Mouse (Mus musculus) forebrain, embryonic 11.5 days (tissue): ENCODE data around the gene Elmod3. TPM values are rescaled to one million over a fixed set of nuclear protein-coding genes. Genes with fewer than 3 reads are reported as not detected.
A peak's percentile ranks its signal among the peaks of the same experiment; 100 is the strongest.

Experiments used
- ATAC-seq: fragments of 200-750 bp; cut with Nextera tagmentation; replicated peaks from 2 replicates; pipeline ENCODE4 v1.8.0; 2017; ENCODE audit warnings: moderate TSS enrichment; ENCODE audit not compliant: low FRiP score
- DNase-seq: peaks from one replicate; pipeline ENCODE4 v3.0.0-alpha.2; 2017; ENCODE audit warnings: low spot score
- H3K27ac ChIP-seq: fragments of 300-500 bp; sonication (generic); 2 replicates; pipeline ENCODE4 v1.5.1; 2014; ENCODE audit warnings: low read depth, low read length
- H3K27me3 ChIP-seq: fragments of 300-500 bp; sonication (generic); 2 replicates; pipeline ENCODE4 v1.6.1; 2014; ENCODE audit warnings: mild to moderate bottlenecking, low read length, mixed read lengths; ENCODE audit not compliant: control insufficient read depth, insufficient read depth
- H3K36me3 ChIP-seq: fragments of 300-500 bp; sonication (generic); 2 replicates; pipeline ENCODE4 v1.6.1; 2014; ENCODE audit warnings: mild to moderate bottlenecking, low read length, moderate library complexity, mixed read lengths; ENCODE audit not compliant: control insufficient read depth, insufficient read depth
- H3K4me1 ChIP-seq: fragments of 300-500 bp; sonication (generic); replicated peaks from 2 replicates; pipeline ENCODE4 v1.6.1; 2014; ENCODE audit warnings: low read length, mixed read lengths; ENCODE audit not compliant: control insufficient read depth, insufficient read depth
- H3K4me2 ChIP-seq: fragments of 300-500 bp; sonication (generic); 2 replicates; pipeline ENCODE4 v1.6.1; 2014; ENCODE audit warnings: low read depth, mild to moderate bottlenecking, low read length, moderate library complexity, mixed read lengths; ENCODE audit not compliant: severe bottlenecking
- H3K4me3 ChIP-seq: fragments of 300-500 bp; sonication (generic); 2 replicates; pipeline ENCODE4 v1.5.1; 2014; ENCODE audit warnings: low read depth, low read length
- H3K9ac ChIP-seq: fragments of 300-500 bp; sonication (generic); 2 replicates; pipeline ENCODE4 v1.6.1; 2014; ENCODE audit warnings: low read length
- H3K9me3 ChIP-seq: fragments of 300-500 bp; sonication (generic); 2 replicates; pipeline ENCODE4 v1.6.1; 2016; ENCODE audit warnings: low read length, mixed read lengths; ENCODE audit not compliant: control insufficient read depth
- WGBS: fragments of 180-500 bp; shearing (Covaris S2); extraction: QIAGEN DNeasy Blood & Tissue Kit; methylation state at CpG from one replicate; pipeline ENCODE4 v1.1.7; 2014; 5-methylcytosine and 5-hydroxymethylcytosine counted together
- polyA plus RNA-seq: library from polyadenylated mRNA; unstranded; fragments of >200 nt; fragmentation: Nextera tagmentation; extraction: Ambion mirVana; gene quantifications from 2 replicates; pipeline ENCODE4 v1.2.1, GENCODE M21; 2014

The Elmod3 gene
- polyA plus RNA-seq, 1 experiment from 2014 or later, result 15.8 TPM

- no peaks in the 10 kb centered on the region for H3K36me3 ChIP-seq
- ATAC-seq (peak; percentile 87), DNase-seq (peak; percentile 77)
- H3K9ac ChIP-seq, result peak overlapping the region; percentile 60
- H3K27me3 ChIP-seq, result no peaks in the 10 kb centered on the region
- no peaks in the 10 kb centered on the region for H3K9me3 ChIP-seq
- peak overlapping the region; percentile 66 for H3K4me2 ChIP-seq
- peak overlapping the region; percentile 42; the same call in 1 of the 2 replicates for H3K27ac ChIP-seq
- 19% methylated on average over 27 of the region's 27 CpGs for WGBS
- no peaks in the 10 kb centered on the region; the same call in 1 of the 2 replicates for H3K4me1 ChIP-seq
- H3K4me3 ChIP-seq, result peak overlapping the region; percentile 18
These were observed 45.8 kb downstream of the Elmod3 start for GRCm38 (mm10) chr6:72552171-72553078.

GRCm38 (mm10) chr6:72550503-72551100 lies 47.6 kb downstream of the Elmod3 start:
- Histone ChIP-seq H3K27ac (no peak overlapping the region), H3K36me3 (no peaks in the 10 kb centered on the region)

GRCm38 (mm10) chr6:72550025-72550424 lies 48.2 kb downstream of the Elmod3 start:
- Histone ChIP-seq H3K9ac (no peak overlapping the region), H3K4me3 (no peak overlapping the region), H3K27ac (no peak overlapping the region), H3K9me3 (no peaks in the 10 kb centered on the region), H3K36me3 (no peaks in the 10 kb centered on the region), H3K4me1 (no peaks in the 10 kb centered on the region; the same call in 1 of the 2 replicates), H3K27me3 (no peaks in the 10 kb centered on the region), H3K4me2 (no peak overlapping the region)
- ATAC-seq (no peak), DNase-seq (no peak)
- 59% methylated on average over 6 of the region's 6 CpGs for WGBS

More at GRCm38 (mm10) chr6:72550503-72551100, 47.6 kb downstream of the Elmod3 start:
- H3K4me1 ChIP-seq, result no peaks in the 10 kb centered on the region; the same call in 1 of the 2 replicates
- 83% methylated on average over 10 of the region's 10 CpGs for WGBS
- H3K27me3 ChIP-seq, result no peaks in the 10 kb centered on the region
- H3K9ac ChIP-seq, result no peak overlapping the region
- no peak for ATAC-seq
- no peak overlapping the region for H3K4me2 ChIP-seq
- no peak overlapping the region for H3K4me3 ChIP-seq
- DNase-seq, result no peak
- H3K9me3 ChIP-seq, result no peaks in the 10 kb centered on the region

GRCm38 (mm10) chr6:72549041-72549580 lies 49.1 kb downstream of the Elmod3 start:
- H3K36me3 ChIP-seq, result no peaks in the 10 kb centered on the region
- no peak overlapping the region for H3K27ac ChIP-seq
- no peak overlapping the region for H3K4me2 ChIP-seq
- no peak overlapping the region for H3K4me3 ChIP-seq
- DNase-seq (no peak), ATAC-seq (no peak)
- H3K27me3 ChIP-seq, result no peaks in the 10 kb centered on the region
- WGBS, result 76% methylated on average over 9 of the region's 9 CpGs
- peaks cover 2% of the 10 kb centered on the region; the same call in 1 of the 2 replicates for H3K4me1 ChIP-seq
- H3K9me3 ChIP-seq, result no peaks in the 10 kb centered on the region
- no peak overlapping the region for H3K9ac ChIP-seq

GRCm38 (mm10) chr6:72547862-72548261 lies 50.4 kb downstream of the Elmod3 start:
- no peaks in the 10 kb centered on the region for H3K27me3 ChIP-seq
- no peak overlapping the region for H3K4me3 ChIP-seq
- 87% methylated on average over 3 of the region's 3 CpGs for WGBS
- DNase-seq (no peak), ATAC-seq (no peak)
- H3K36me3 ChIP-seq, result no peaks in the 10 kb centered on the region
- no peak overlapping the region for H3K4me2 ChIP-seq
- H3K9ac ChIP-seq, result no peak overlapping the region
- H3K27ac ChIP-seq, result no peak overlapping the region
- peaks cover 2% of the 10 kb centered on the region; the same call in 1 of the 2 replicates for H3K4me1 ChIP-seq
- H3K9me3 ChIP-seq, result no peaks in the 10 kb centered on the region

GRCm38 (mm10) chr6:72547121-72547520 lies 51.1 kb downstream of the Elmod3 start:
- Histone ChIP-seq H3K4me3 (no peak overlapping the region), H3K27me3 (no peaks in the 10 kb centered on the region), H3K36me3 (no peaks in the 10 kb centered on the region), H3K9ac (no peak overlapping the region), H3K4me2 (no peak overlapping the region), H3K27ac (no peak overlapping the region), H3K4me1 (peaks cover 2% of the 10 kb centered on the region; the same call in 1 of the 2 replicates), H3K9me3 (no peaks in the 10 kb centered on the region)
- ATAC-seq (no peak), DNase-seq (no peak)
- WGBS, result 88% methylated on average over 2 of the region's 2 CpGs

GRCm38 (mm10) chr6:72545377-72545776 lies 52.8 kb downstream of the Elmod3 start:
- H3K9ac ChIP-seq, result no peak overlapping the region
- no peak for ATAC-seq
- no peak overlapping the region for H3K4me3 ChIP-seq
- no peaks in the 10 kb centered on the region for H3K9me3 ChIP-seq
- 52% methylated on average over 7 of the region's 7 CpGs for WGBS
- peaks cover 2% of the 10 kb centered on the region; the same call in 1 of the 2 replicates for H3K4me1 ChIP-seq
- H3K27ac ChIP-seq, result no peak overlapping the region
- DNase-seq, result no peak
- no peak overlapping the region for H3K4me2 ChIP-seq
- H3K27me3 ChIP-seq, result no peaks in the 10 kb centered on the region
- no peaks in the 10 kb centered on the region for H3K36me3 ChIP-seq

GRCm38 (mm10) chr6:72544283-72544987 lies 53.8 kb downstream of the Elmod3 start, which contains the start of gene Capg:
Capg (plus strand) TSS chr6:72544391.
- Histone ChIP-seq H3K4me2 (peak within 1 kb of the TSS; percentile 19; the same call in 1 of the 2 replicates), H3K27me3 (no peaks in the 10 kb centered on the region), H3K9ac (0 out of 2 replicates have a peak within 1 kb of the TSS, but pooled peaks have one; percentile 9), H3K4me1 (peaks cover 2% of the 10 kb centered on the region; the same call in 1 of the 2 replicates), H3K4me3 (no peak within 1 kb of the TSS), H3K9me3 (no peaks in the 10 kb centered on the region), H3K36me3 (no peaks in the 10 kb centered on the region), H3K27ac (no peak within 1 kb of the TSS)
- 15% methylated on average over 23 of the region's 23 CpGs for WGBS
- DNase-seq, result no peak
- ATAC-seq, result no peak
